Mouse (Mus musculus) right cerebral cortex, postnatal 25 days (tissue): ENCODE data around the gene Tcn2.
"Not testable (repeated sequence)": the region's sequence is repeated elsewhere in the genome, so short reads cannot be mapped to it uniquely, and the experiment has no call there.

Experiments
- DNase-seq: peaks from one replicate; pipeline ENCODE4 v3.0.0; 2022

Tcn2 gene

GRCm38 (mm10) chr11:3931511-3932211 is at the start of gene Tcn2:
TSS of gene Tcn2 (minus strand) at chr11:3932159.
- peak; percentile 59 for DNase-seq

DNA sequence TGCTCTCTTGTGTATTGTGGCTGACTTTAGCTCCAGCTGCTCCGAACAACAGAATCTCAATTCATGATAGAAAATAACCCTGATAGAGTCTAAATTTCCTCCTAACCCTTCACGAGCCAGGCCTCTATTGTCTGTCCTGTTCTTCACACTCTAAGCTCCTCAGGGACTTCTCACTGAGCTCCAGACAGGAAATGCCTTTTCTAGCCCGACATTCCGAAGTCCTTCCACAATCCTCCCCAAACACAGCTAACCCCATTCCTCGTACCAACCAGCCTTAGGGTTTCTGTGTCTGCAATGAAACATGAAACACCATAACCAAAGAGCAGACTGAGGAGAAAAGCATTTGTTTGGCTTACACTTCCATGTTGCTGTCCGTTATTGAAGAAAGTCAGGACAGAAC is 49.6 kb upstream of the Tcn2 start:
- no peak for DNase-seq

GRCm38 (mm10) chr11:3978421-3978820 is 46.5 kb upstream of the Tcn2 start:
- no peak for DNase-seq

DNA sequence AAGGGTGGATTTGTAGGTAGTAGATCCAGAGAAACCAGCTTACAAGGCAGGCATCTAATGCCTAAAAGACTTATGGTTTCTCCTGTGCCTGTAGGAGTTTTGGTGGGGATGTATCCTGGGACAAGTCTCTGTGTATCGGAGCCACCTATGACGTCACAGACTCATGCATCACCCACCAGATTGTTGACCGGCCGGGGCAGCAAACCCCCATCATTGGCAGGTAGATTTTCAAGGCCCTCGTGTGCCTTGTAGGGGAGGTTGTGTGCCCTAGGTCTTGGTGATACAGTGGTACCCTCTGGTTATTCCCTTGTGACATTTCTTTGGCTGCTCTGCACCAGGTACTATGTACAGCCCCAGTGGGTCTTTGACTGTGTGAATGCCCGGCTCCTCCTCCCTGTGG is 44.7 kb upstream of the Tcn2 start, which contains the start of gene 4930556J24Rik:
Gene 4930556J24Rik (minus strand): TSS at position 101 of the 400 bp plus-strand sequence.
- DNase-seq: no peak

DNA sequence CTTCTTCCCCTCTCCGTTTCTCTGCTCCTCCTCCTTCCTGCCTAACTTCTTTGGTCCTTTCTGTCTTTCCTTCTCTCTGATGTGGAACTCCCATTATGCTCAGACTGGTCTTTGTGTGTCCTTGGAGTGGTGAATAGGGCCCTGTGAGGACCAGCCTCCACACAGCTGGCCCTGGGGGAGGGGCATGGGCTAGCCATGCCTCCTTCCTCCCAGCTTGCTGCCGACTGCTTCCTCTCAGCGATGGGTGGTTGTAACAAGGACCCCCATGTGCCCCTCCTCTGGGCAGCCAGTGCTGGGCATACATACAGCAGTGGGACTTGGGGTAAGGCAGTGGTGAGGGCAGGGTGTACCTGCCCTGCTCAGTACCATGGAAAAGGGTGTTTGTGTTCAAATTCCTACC is 42.4 kb upstream of the Tcn2 start:
- DNase-seq: no peak

GRCm38 (mm10) chr11:3973081-3973480 is 41.1 kb upstream of the Tcn2 start:
- no peak for DNase-seq

DNA sequence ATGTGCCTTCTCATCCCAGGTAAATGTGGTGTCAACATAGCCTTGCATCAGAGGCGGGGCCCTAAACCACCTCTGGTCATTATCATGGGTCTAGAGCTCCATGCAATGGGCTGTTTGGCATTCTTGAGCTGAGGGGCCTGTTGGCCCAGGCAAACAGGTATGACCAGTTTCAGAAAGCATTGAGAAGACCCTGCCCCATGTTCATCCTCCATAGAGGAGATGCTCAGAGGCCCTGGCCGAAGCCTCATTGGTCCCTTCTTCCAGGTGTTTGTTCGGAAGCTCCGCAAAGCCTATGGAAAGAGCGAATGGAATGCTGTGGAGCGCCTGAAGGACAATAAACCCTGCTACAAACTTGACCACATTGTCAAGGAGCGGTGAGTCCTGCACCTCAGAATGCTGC is 38.4 kb upstream of the Tcn2 start:
- DNase-seq: no peak

DNA sequence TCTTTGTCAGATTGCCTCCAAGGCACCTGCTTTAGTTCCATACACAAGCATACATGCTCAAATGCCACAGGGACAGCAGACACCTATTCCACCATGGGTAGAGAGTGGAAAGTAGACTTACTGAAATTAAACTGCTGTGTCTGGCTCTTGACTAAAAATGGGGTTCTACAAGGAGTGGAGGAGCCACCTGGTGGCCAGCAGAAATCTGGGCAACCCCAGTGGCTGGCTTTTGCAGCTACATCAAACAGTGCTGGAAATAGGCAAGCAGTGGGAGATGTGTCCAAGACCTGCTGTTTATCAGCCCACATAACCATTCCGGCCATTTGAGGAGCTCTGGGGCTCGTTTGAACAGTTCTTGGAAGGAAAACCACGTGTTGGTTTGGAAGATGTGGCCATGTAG is 37.9 kb upstream of the Tcn2 start:
- no peak for DNase-seq

DNA sequence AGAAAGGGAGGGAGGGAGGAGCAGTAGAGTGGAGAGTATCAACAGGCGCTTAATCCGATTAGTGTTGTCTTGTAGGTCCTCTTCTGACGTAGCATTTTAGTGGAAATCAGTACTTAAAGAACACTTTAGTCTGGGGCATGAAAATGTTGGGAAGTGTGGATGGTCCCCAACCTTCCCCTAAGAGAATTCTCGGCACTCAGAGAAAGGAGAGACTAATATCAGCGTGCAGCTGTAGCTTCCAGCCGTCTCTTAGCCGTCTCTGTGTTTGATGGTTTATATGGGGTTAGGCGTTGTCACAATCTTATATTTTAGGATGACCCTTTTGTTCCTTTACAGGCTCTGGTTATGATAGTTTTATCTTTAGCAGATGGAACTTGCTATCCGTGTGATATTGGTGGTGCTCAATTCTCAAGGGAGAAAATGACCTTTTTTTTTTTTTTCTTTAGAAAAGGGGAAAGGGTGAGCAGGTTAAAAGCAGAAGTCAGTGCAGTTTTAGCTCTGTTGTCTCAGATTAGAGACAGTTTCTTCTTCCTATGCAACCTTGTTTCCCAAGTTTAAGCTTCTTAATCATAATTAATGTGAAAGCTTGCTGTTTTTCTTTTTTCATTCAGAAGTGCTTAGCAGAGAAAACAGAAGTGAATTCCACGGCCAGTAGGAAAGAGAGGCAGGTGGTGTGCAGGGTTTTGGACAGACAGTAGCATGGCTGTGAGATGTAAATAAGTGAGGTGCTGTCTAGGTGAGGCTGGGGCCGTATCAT is 32.6 kb upstream of the Tcn2 start:
- DNase-seq: no peak

DNA sequence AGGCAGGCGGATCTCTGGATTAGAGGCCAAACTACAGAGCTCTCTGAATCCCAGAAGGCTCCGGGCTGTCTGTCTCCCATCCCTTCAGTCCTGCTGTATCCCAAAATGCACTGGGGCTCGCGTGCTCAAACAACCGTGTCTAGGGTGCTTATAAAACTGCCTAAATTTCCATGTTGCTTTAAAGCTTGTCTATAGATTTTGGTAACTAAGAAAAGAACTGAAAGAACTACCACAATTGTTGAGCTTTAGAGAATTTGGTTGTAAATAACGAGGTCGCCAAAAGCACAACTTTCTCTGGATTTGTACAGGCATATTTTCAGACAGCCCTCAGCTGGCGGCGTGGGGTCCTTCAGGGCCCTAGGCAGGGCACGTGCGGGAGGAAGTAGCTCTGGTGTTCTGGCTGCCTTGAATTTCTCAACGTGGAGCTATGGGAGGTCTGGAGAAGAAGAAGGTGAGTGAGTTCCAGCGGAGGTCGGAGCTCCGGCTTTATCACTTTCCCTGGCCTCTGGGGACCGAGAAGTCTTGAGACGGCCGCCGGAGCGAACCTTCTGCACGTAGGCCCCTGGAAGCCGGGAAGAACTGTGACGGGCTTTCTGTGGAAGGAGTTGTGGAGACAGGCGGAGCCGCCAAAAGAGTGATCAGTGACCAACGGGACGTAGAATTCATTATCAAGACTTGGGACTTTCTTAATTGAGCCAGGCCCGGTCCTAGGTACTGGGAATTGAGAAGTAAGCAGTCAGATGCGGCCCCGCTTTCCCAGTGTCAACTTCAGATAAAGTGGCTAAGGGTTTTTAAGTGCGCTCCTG is 31.9 kb upstream of the Tcn2 start, which contains the start of gene Pes1:
Gene Pes1 (plus strand): TSS at position 366 of the 806 bp plus-strand sequence.
- DNase-seq: peak; percentile 79

- DNase-seq: no peak
These were observed 31.2 kb upstream of the Tcn2 start for GRCm38 (mm10) chr11:3963155-3963554.

GRCm38 (mm10) chr11:3961761-3962160 is 29.8 kb upstream of the Tcn2 start:
- no peak for DNase-seq

- DNase-seq: no peak
These were observed 28.9 kb upstream of the Tcn2 start for GRCm38 (mm10) chr11:3960901-3961300.

GRCm38 (mm10) chr11:3955371-3955770 is 23.4 kb upstream of the Tcn2 start:
- DNase-seq: not testable (repeated sequence)

DNA sequence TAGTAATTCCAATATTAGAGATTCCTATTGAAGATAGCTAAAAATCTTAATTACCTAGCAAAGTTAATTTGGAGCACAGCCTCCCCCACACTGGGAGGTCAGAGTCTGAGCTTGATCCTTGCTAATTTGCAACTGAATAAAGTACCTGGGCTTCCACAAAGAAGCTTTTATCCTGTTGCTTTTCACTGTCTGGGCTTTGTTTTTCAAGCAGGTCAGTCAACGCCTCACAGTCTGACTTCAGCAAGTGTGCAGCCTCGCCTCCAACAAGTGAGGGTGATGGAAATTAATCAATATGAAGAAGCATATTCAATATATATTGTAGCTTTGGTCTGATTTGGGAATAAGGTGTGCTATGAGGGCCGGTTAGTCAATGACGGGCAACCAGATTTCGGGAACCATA is 22.9 kb upstream of the Tcn2 start:
- DNase-seq: not testable (repeated sequence)

- no peak for DNase-seq
These were observed 14.4 kb upstream of the Tcn2 start for GRCm38 (mm10) chr11:3946386-3946785.

DNA sequence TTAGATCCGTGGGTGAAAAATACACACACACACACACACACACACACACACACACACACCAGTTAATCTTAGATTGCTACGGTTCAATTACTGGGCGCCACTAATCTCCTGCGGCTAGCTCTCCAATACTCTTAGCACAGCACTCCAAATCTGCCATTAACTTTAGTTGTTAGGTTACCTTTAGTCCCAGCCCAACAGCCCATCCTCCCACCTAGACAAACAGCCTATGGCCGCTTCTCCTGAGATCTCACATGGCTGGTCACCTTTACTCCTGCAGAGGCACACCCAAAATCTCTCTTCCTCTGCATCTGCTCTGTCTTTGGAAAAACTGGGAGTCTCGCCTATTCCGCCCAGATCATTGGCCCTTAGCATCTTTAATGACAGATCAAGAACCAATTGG is 9.4 kb upstream of the Tcn2 start:
- DNase-seq: no peak

- DNase-seq: no peak
These were observed 5.4 kb upstream of the Tcn2 start for GRCm38 (mm10) chr11:3937321-3937874.

DNA sequence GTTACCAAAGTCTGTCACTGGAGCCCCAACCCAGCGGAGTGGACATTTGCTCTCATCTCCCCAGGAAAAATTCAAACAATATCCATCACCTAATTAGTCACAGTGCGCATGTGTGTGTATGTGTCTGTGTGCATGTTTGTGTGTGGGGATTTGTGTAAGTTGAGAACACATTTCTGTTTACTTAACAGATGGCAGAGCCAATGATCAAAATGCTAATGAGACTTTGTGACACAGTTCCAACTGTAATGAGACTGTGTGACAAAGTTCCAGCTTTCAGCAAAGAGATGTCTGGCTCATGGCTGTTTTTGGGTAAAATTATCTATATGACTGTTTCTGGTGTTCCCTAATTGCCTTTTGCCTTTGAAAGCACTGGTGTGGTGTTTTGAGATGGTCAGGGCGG is 4.4 kb upstream of the Tcn2 start:
- no peak for DNase-seq

DNA sequence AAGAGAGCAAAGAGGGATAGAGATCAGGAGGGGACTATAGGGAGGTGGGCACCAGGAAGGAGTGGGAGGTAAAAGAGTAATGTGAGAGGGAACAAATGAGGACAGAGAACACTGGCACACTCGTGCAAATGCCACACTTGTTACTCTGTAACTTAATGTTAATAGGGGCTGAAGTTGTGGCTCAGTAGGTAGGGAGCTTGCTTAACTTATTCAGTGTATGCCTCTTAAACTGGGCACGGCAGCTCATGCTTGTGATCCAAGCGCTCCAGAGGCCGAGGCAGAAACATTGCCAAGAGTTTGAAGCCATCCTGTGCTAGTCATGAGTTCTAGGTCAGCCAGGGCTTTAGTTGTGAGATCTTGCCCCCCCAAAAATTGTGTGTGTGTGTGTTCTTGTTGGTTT is 3.2 kb upstream of the Tcn2 start:
- DNase-seq: no peak

GRCm38 (mm10) chr11:3933756-3934285 is 1.9 kb upstream of the Tcn2 start:
- no peak for DNase-seq

GRCm38 (mm10) chr11:3930931-3931330 is 1.0 kb downstream of the Tcn2 start:
- DNase-seq: no peak

GRCm38 (mm10) chr11:3930019-3930418 is 1.9 kb downstream of the Tcn2 start:
- no peak for DNase-seq
